Mouse (Mus musculus): Measurements from ENCODE around the gene Slc16a13.

DNA sequence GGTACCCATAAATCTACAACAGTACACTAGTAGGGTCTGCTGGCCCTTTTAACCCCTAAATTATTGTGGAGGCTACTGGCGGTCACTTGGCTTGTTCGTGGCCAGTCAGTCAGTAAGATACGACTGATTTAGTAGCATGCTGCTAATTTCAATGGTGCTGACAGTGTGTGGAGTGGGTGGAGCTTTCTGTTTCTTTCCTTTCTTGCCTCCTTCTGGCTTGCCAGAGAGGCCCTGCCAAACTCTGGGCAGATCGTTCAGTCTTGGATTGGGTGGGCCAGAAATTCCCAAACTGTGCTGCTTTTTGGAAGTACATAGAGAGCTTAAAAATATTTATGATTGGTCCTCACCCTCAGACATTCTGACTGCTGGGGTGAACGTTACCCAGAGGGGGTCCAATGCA is 6.3 kb upstream of the Slc16a13 start:
- TF ChIP-seq CTCF (IDR thresholded peaks at IDR 0.05) = no peak
- no peak for TF ChIP-seq EP300 (IDR thresholded peaks at IDR 0.05; ENCODE audit: insufficient read depth, low read depth, low read length)
- no peak for TF ChIP-seq POLR2A (IDR thresholded peaks at IDR 0.05; ENCODE audit: insufficient read depth, low read depth, low read length)
